Mouse (Mus musculus): ENCODE data around the gene Abcb1a. TPM values are rescaled to one million over a fixed set of nuclear protein-coding genes. Genes with fewer than 3 reads are reported as not detected.

Gene Abcb1a
- total RNA-seq (2014; fragmentation: Nextera tagmentation) (not detected in 2 replicates), total RNA-seq (2017) (0.06 TPM in 1 of 2 replicates, not detected in the other), polyA plus RNA-seq (2012) (not detected in 2 replicates)

- Histone ChIP-seq H3K36me3 (replicated peaks) (no peaks in the 10 kb centered on the region), H3K27me3 (ENCODE audit: insufficient read depth, low read length) (peaks cover 4% of the 10 kb centered on the region; the same call in 1 of the 2 replicates), H3K9me3 (replicated peaks) (no peaks in the 10 kb centered on the region), H3K4me1 (ENCODE audit: insufficient read depth, low read depth, low read length) (no peaks in the 10 kb centered on the region), H3K4me3 (ENCODE audit: low read depth, low read length) (no peak within 1 kb of the TSS)
- DNase-seq (ENCODE audit: low spot score) (no peak), ATAC-seq (ENCODE audit: extremely low read depth, insufficient number of reproducible peaks, low FRiP score, poor library complexity, severe bottlenecking) (no peak)
- TF ChIP-seq POLR2AphosphoS5 (IDR thresholded peaks at IDR 0.05; ENCODE audit: insufficient replicate concordance, low read depth, low read length) = no peak
- no peak for TF ChIP-seq TAL1 (conservative IDR thresholded peaks at IDR 0.05; ENCODE audit: low read depth, low read length)
- no peak for TF ChIP-seq CTCF (IDR thresholded peaks at IDR 0.05; ENCODE audit: low read depth, low read length)
- TF ChIP-seq GATA1 (IDR thresholded peaks at IDR 0.05; ENCODE audit: borderline replicate concordance, low read length) = no peak
Observed at GRCm38 (mm10) chr5:8659911-8660737, at the start of gene Abcb1a. Gene Abcb1a, plus strand, starts transcription at chr5:8660077.

- H3K36me3 ChIP-seq (replicated peaks) = no peaks in the 10 kb centered on the region
- TF ChIP-seq TAL1 (conservative IDR thresholded peaks at IDR 0.05; ENCODE audit: low read depth, low read length) (no peak), GATA1 (IDR thresholded peaks at IDR 0.05; ENCODE audit: borderline replicate concordance, low read length) (no peak), GATA2 (IDR thresholded peaks at IDR 0.05; ENCODE audit: borderline replicate concordance, low read depth, low read length) (no peak), CTCF (IDR thresholded peaks at IDR 0.05; ENCODE audit: low read depth, low read length) (no peak), POLR2AphosphoS5 (IDR thresholded peaks at IDR 0.05; ENCODE audit: insufficient replicate concordance, low read depth, low read length) (no peak)
- no peak for ATAC-seq (ENCODE audit: extremely low read depth, insufficient number of reproducible peaks, low FRiP score, poor library complexity, severe bottlenecking)
- no peaks in the 10 kb centered on the region for H3K4me1 ChIP-seq (ENCODE audit: insufficient read depth, low read depth, low read length)
- peaks cover 7% of the 10 kb centered on the region for H3K9me3 ChIP-seq (replicated peaks)
- H3K27me3 ChIP-seq (ENCODE audit: insufficient read depth, low read length) = no peaks in the 10 kb centered on the region
- DNase-seq (ENCODE audit: low spot score) = no peak
- H3K4me3 ChIP-seq (ENCODE audit: low read depth, low read length) = no peak overlapping the region
Observed at GRCm38 (mm10) chr5:8622071-8622595, 37.7 kb upstream of the Abcb1a start.

DNA sequence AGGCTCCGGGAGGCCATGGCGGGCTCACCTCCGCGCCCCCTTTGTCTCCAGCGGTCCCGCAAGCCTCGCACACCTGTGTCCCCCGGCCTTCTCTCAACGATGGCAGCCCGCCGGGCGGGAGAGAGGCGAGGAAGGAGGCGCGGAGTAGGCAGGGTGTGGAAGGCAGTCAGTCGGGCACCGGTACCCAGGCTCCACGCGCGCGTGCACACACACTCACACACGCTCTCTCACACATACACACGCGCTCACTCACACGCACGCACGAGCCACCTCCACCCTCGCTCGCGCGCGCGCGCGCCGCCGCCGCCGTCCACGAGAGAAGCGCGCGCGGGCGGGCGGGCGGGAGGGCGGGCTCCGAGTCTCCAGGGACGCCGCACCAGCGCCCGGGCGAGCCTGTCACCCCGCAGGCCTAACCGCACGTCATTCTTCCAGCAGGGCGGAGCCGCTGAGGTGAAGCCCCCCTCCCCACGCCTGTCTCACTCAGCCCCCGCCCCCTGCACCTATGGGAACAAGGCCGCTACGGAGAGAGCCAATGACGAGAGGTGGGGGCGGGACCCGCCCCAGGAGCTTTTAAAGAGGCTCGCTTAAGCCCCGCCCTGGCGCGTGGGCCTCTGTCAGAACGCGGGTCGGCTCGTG, 37.2 kb upstream of the Abcb1a start, which contains the start of gene Rundc3b:
Gene Rundc3b, minus strand, starts transcription at position 357 of the 636 bp plus-strand sequence.
- DNase-seq (ENCODE audit: low spot score) (no peak), ATAC-seq (ENCODE audit: extremely low read depth, insufficient number of reproducible peaks, low FRiP score, poor library complexity, severe bottlenecking) (no peak)
- Histone ChIP-seq H3K27me3 (ENCODE audit: insufficient read depth, low read length) (no peaks in the 10 kb centered on the region), H3K4me1 (ENCODE audit: insufficient read depth, low read depth, low read length) (no peaks in the 10 kb centered on the region), H3K36me3 (replicated peaks) (no peaks in the 10 kb centered on the region), H3K4me3 (ENCODE audit: low read depth, low read length) (no peak within 1 kb of the TSS), H3K9me3 (replicated peaks) (peaks cover 7% of the 10 kb centered on the region)
- TF ChIP-seq TAL1 (conservative IDR thresholded peaks at IDR 0.05; ENCODE audit: low read depth, low read length) = no peak
- no peak for TF ChIP-seq CTCF (IDR thresholded peaks at IDR 0.05; ENCODE audit: low read depth, low read length)
- no peak for TF ChIP-seq POLR2AphosphoS5 (IDR thresholded peaks at IDR 0.05; ENCODE audit: insufficient replicate concordance, low read depth, low read length)

GRCm38 (mm10) chr5:8632901-8633300, 27.0 kb upstream of the Abcb1a start:
- TF ChIP-seq GATA1 (IDR thresholded peaks at IDR 0.05; ENCODE audit: borderline replicate concordance, low read length) = no peak
- no peak for TF ChIP-seq TAL1 (conservative IDR thresholded peaks at IDR 0.05; ENCODE audit: low read depth, low read length)
- no peak for TF ChIP-seq GATA2 (IDR thresholded peaks at IDR 0.05; ENCODE audit: borderline replicate concordance, low read depth, low read length)
- TF ChIP-seq POLR2AphosphoS5 (IDR thresholded peaks at IDR 0.05; ENCODE audit: insufficient replicate concordance, low read depth, low read length) = no peak
- TF ChIP-seq CTCF (IDR thresholded peaks at IDR 0.05; ENCODE audit: low read depth, low read length) = no peak
- DNase-seq (ENCODE audit: low spot score) (no peak), ATAC-seq (ENCODE audit: extremely low read depth, insufficient number of reproducible peaks, low FRiP score, poor library complexity, severe bottlenecking) (no peak)
- Histone ChIP-seq H3K9me3 (replicated peaks) (no peaks in the 10 kb centered on the region), H3K4me3 (ENCODE audit: low read depth, low read length) (no peak overlapping the region), H3K4me1 (ENCODE audit: insufficient read depth, low read depth, low read length) (no peaks in the 10 kb centered on the region), H3K27me3 (ENCODE audit: insufficient read depth, low read length) (no peaks in the 10 kb centered on the region), H3K36me3 (replicated peaks) (no peaks in the 10 kb centered on the region)

DNA sequence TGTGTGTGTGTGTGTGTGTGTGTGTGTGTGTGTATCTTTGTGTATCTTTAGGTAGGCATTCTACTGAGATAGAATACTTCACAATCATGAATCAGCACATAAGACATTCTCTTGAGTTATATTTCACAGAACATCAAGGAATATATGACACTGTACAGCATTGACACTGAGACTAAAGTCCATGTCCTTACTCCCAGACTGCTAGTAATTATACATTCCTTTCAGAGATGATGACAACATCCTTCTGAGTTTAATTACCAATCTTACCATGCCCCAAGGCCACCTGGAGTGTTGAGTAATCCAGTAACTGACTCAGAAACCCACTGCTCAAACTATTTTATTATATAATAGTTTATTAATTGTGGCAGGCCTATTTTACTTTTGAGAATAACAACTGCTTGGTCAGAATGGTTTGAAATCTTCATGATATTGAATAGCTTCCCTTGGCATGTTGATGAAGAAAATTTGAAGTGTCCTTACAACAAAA, 25.3 kb upstream of the Abcb1a start:
- no peaks in the 10 kb centered on the region for H3K9me3 ChIP-seq (replicated peaks)
- no peaks in the 10 kb centered on the region for H3K4me1 ChIP-seq (ENCODE audit: insufficient read depth, low read depth, low read length)
- ATAC-seq (ENCODE audit: extremely low read depth, insufficient number of reproducible peaks, low FRiP score, poor library complexity, severe bottlenecking) = no peak

GRCm38 (mm10) chr5:8648300-8648699, 11.6 kb upstream of the Abcb1a start:
- no peaks in the 10 kb centered on the region for H3K36me3 ChIP-seq (replicated peaks)
- no peaks in the 10 kb centered on the region for H3K27me3 ChIP-seq (ENCODE audit: insufficient read depth, low read length)
- H3K9me3 ChIP-seq (replicated peaks) = no peaks in the 10 kb centered on the region
- H3K4me3 ChIP-seq (ENCODE audit: low read depth, low read length) = no peak overlapping the region
- TF ChIP-seq TAL1 (conservative IDR thresholded peaks at IDR 0.05; ENCODE audit: low read depth, low read length) (no peak), GATA1 (IDR thresholded peaks at IDR 0.05; ENCODE audit: borderline replicate concordance, low read length) (no peak)
- no peaks in the 10 kb centered on the region for H3K4me1 ChIP-seq (ENCODE audit: insufficient read depth, low read depth, low read length)
- DNase-seq (ENCODE audit: low spot score) (no peak), ATAC-seq (ENCODE audit: extremely low read depth, insufficient number of reproducible peaks, low FRiP score, poor library complexity, severe bottlenecking) (no peak)

More for the DNA sequence above, 25.3 kb upstream of the Abcb1a start:
- Histone ChIP-seq H3K27me3 (ENCODE audit: insufficient read depth, low read length) (no peaks in the 10 kb centered on the region), H3K4me3 (ENCODE audit: low read depth, low read length) (no peak overlapping the region), H3K36me3 (replicated peaks) (no peaks in the 10 kb centered on the region)
- TF ChIP-seq POLR2AphosphoS5 (IDR thresholded peaks at IDR 0.05; ENCODE audit: insufficient replicate concordance, low read depth, low read length) (no peak), GATA2 (IDR thresholded peaks at IDR 0.05; ENCODE audit: borderline replicate concordance, low read depth, low read length) (no peak), GATA1 (IDR thresholded peaks at IDR 0.05; ENCODE audit: borderline replicate concordance, low read length) (no peak), CTCF (IDR thresholded peaks at IDR 0.05; ENCODE audit: low read depth, low read length) (no peak), TAL1 (conservative IDR thresholded peaks at IDR 0.05; ENCODE audit: low read depth, low read length) (no peak)
- DNase-seq (ENCODE audit: low spot score) = no peak
